Mouse (Mus musculus) thymus, postnatal 36 days (tissue): ENCODE measurements around the gene Hsd11b1.
A peak's percentile ranks its signal among the peaks of the same experiment; 100 is the strongest.

Experiments
- DNase-seq, 2 experiments: peaks; one replicate each; pipeline ENCODE4 v3.0.0; 2022; ENCODE audit warnings: mixed read lengths in 2 of 2

The Hsd11b1 gene

GRCm38 (mm10) chr1:193242863-193243262 is 21.0 kb downstream of the Hsd11b1 start:
- DNase-seq = no peak

DNA sequence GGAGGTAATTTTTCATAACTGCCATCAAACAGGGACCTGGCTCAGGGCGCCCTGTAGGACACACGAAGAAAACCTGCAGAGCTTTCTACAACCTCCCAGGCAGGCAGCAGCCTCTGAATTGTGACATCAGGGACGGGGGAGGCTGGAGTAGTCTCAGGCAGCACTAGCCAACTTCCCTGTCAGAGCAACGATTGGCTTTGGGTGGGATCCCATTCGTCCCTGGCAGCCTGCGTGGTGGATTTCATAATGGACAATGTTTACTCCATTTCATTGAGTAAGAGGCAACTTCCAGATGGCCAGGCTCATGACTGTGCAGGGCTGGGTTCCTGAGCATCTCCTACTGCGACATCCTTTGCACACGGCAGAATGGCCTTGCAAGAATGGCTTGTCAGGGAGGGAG is 21.6 kb downstream of the Hsd11b1 start:
- DNase-seq = no peak

GRCm38 (mm10) chr1:193241436-193241835 is 22.4 kb downstream of the Hsd11b1 start:
- no peak for DNase-seq

DNA sequence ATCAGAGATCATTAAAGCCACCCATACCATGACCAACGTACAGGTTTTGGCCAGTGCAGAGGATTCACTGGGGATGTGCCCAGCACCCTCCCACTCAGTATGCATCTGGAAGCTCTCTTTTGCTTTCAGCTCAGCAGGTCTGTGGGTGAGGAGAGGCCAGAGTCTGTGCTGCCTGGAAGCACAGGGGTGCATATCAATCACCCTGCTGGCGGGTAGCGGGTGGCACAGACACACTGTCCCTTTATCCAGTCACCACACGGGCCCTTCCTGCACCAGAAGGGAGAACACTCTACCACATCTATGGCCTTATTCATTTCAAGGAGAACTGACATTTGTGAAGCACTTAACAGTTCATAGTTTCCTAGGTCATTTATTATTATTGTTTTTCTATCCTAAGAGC is 25.4 kb downstream of the Hsd11b1 start:
- no peak for DNase-seq

DNA sequence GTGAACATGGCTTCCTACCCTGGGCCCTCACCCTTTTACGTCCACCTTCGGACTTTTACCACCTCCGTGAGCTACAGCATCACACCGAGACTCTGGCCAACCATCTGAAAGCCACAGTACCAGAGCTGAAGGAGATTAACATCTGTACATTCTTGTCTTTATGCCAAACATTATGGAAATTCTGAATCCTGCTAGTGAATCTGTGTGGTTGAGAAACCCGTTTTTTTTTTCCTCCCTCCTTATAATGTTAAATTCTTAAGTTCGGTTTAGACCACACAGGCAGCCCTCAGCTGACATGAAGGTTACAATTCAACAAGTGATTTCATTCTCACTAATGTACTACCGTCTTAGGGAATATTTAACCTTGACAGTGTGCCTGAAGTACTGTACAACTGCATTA is 28.9 kb downstream of the Hsd11b1 start:
- DNase-seq = no peak

GRCm38 (mm10) chr1:193234130-193234645 is 29.7 kb downstream of the Hsd11b1 start:
- no peak for DNase-seq

- no peak for DNase-seq
Observed at GRCm38 (mm10) chr1:193232732-193233131, 31.1 kb downstream of the Hsd11b1 start.

DNA sequence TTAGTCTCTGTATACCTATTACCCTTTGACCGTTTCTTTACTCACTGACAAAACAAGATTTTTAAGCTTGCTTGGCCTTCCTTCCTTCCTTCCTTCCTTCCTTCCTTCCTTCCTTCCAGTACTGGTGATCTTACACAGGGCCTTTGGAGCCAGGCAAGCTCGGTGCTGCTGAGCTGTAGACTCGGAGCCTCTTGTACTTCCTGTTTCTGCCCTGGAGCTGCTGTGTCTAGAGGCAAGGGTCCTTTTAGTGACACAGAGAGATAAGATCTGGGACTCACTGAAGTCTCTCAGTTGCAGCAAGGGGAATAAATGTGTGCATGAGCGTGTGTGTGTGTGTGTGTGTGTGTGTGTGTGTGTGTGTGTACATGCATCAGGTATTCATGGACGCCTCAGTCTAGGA is 32.9 kb downstream of the Hsd11b1 start:
- DNase-seq = no peak

- no peak for DNase-seq
Observed at GRCm38 (mm10) chr1:193230531-193230930, 33.3 kb downstream of the Hsd11b1 start.

DNA sequence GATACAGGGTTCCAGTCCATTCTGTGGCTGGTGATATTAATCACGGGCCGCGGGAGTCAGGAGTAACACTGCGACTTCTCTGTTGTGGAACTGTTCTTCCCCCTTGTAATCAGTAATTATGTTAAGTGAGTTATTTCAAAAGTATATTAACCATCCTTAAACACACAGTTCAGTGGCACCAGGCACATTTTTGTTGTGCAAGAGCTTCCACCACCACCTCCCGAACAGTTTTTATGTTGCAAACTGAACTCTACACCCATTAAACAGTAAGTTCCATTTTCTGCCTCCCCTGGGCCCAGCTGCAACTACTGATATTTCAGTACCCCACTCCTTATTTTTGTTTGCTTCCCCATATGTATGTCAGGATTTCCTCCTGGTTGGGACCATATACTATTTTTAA is 34.3 kb downstream of the Hsd11b1 start:
- DNase-seq = no peak

DNA sequence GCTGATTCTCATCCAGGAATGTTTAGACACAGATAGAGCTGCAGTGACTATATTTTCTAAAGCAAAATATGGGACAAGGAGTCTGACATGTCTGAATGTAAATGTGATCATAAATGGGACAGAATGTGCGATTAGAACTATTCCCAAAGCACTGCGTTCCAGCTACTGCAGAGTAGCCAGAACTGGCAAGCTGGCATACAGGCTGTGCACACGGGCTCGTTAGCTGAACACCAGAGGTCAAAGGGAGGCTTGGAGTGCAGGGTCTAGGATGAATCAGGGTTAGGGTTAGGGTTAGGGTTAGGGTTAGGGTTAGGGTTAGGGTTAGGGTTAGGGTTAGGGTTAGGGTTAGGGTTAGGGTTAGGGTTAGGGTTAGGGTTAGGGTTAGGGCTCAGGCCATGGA is 36.3 kb downstream of the Hsd11b1 start:
- no peak for DNase-seq

DNA sequence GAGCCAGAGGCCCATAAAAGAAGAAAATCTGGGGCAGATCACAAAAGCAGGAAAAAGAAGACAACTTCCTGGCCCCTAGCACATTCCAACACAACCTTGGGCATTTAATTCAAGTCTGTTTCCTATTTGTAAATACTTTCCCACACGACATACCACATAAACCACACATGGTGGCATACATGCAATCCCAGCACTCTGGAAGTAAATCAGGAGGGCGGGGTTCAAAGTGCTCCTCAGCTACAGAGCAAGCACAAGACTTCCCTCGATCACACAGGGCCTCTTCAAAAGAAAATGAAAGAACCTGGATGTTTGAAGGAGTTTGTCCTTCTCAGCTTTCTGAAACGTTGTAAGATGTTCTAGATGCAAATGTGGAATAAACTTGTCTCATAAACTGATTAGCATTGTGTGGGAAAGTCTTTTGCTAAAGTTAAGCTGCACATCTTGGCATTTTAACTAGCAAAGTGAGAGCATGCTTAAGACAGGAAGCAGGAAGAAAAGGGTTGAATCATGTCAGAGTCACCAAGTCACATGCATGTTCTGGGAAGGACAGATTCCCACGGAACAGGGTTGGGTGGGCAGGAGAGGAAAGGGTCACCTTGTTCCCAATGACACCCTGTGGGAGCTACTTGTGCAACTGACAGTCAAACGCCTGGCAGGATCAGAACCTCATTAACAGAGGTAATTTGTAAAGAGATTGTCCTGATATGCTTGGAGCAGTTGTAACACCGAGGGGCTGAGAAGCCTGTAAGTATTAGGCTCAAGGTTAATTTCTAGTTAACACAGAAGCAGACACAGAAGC is 37.0 kb downstream of the Hsd11b1 start:
- DNase-seq = no peak

- DNase-seq = no peak
Observed at GRCm38 (mm10) chr1:193226114-193226513, 37.8 kb downstream of the Hsd11b1 start.

GRCm38 (mm10) chr1:193225531-193225930 is 38.3 kb downstream of the Hsd11b1 start:
- no peak for DNase-seq

- no peak for DNase-seq
Observed at GRCm38 (mm10) chr1:193220408-193220807, 43.5 kb downstream of the Hsd11b1 start.

DNA sequence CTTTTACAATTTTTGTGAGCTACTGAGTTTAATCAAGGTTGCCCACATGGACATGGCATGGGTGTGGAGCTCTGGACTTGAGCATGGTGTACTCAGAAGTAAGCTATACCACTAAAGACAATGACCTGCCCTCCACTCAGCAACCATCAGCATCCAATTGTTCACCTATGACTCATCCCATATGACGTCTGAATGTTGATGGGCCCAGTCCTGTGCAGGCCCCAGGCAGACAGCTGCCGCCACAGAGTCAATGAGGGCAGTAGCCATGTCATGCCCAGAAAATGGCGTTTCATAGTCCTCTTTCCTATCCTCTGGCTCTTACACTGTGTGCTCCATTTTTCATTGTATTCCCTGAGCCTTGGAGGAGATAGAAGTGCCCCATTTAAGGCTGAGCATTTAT is 47.9 kb downstream of the Hsd11b1 start:
- no peak for DNase-seq

DNA sequence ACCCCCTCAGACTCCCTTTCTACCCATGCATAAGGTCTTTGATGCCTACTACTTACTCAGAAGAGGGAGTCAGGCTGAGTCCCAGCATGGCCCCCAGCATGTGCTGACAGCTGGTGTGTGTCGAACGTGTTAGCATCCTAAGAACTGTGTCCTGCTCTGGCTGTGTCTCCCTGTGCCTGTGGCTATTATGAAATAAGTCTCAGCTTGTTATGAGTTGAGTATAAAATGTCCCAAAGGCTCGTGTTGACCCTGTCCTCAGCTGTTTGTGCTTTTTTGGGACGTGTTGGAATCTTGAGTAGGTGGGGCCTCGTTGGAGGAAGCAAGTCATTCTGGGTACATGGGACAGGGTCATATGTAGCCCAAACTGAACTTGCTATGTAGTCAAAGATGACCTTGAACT is 49.8 kb downstream of the Hsd11b1 start:
- DNase-seq = no peak

- DNase-seq = no peak
Observed at GRCm38 (mm10) chr1:193211371-193211770, 52.5 kb downstream of the Hsd11b1 start.

DNA sequence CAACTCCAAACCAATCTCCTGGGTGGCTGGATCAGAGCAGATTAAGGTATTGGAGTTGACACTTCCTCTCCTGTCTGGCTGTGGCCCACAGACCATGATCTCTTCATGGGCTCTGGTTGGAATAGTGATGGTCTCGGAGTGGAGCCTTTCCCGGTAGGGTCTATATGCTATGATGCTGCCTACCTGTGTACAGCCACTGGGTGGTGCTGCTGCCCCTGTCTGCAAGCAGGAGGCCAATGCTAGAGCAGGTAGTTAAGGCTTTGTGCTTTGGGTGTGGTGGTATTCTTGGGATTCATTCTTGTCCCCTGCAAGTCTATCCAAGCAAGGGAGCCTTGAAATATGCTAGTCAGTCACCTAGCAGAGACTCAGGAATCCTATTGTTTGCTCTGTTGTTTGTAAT is 55.7 kb downstream of the Hsd11b1 start:
- peak; percentile 77 to 80 for DNase-seq

DNA sequence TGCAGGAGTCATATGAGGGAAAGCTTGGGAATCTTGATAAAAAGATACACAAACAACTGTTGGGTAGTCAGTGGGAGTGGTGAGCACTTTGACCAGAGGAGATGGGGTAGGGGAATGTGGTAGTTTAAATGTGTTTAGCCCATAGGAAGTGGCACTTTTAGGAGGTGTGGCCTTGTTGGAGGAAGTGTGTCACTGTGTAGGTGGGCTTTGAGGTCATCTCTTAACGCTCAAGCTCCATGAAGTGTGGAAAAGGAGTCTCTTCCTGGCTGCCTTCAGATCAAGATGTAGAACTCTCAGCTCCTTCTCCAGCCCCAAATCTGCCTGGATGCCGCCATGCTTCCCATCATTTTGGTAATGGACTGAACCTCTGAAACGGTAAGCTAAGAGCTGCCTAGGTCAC is 56.4 kb downstream of the Hsd11b1 start, which contains the start of gene Lamb3:
Gene Lamb3 (plus strand): TSS at position 197 of the 400 bp plus-strand sequence.
- DNase-seq = no peak

DNA sequence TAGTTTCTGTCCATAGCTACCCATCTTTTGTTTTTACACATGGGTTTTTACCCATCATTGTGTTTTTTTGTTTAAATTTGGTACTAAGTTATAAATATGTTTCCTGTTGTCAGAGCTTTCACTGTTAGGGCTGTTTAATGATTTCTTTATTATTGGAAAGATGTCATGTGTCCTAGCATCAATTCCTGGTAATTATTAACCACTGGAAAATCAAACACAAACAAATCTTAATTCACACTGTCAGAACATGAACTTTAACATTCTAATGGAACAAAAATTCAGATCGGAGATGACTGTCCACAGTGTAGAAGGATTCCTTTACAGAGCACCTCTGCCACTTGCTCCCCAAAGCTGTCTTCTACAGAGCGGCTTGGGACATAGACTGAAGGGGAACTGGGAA is 58.4 kb downstream of the Hsd11b1 start:
- no peak for DNase-seq

- DNase-seq = no peak
Observed at GRCm38 (mm10) chr1:193203821-193204220, 60.1 kb downstream of the Hsd11b1 start.

GRCm38 (mm10) chr1:193201383-193201778 is 62.5 kb downstream of the Hsd11b1 start, which contains the start of gene Traf3ip3:
Traf3ip3 (minus strand) TSS chr1:193201703.
- peak; percentile 79 to 88 for DNase-seq

GRCm38 (mm10) chr1:193200640-193201382 is 63.1 kb downstream of the Hsd11b1 start:
- DNase-seq = peak; percentile 67 to 75
